Mouse (Mus musculus) right cerebral cortex, adult 2 months (tissue): ENCODE results near the gene Ptpn1.

Source experiments
- DNase-seq, 2 experiments: peaks; one replicate each; pipeline ENCODE4 v3.0.0; 2021 to 2022; ENCODE audit warnings: low spot score in 2 of 2

Gene Ptpn1

GRCm38 (mm10) chr2:167931985-167932726 is at the start of gene Ptpn1:
TSS of gene Ptpn1 (plus strand) at chr2:167932057.
- DNase-seq: peak; percentile 97 to 98

GRCm38 (mm10) chr2:167886485-167886884 is 45.4 kb upstream of the Ptpn1 start:
- DNase-seq: no peak

- no peak for DNase-seq
These were observed 44.1 kb upstream of the Ptpn1 start for GRCm38 (mm10) chr2:167887516-167888347.

GRCm38 (mm10) chr2:167888834-167889233 is 43.0 kb upstream of the Ptpn1 start:
- DNase-seq: no peak

GRCm38 (mm10) chr2:167889886-167890285 is 42.0 kb upstream of the Ptpn1 start:
- DNase-seq: no peak

- peak; percentile 27 to 53 for DNase-seq
These were observed 39.9 kb upstream of the Ptpn1 start for GRCm38 (mm10) chr2:167891908-167892307.

GRCm38 (mm10) chr2:167893680-167894079 is 38.2 kb upstream of the Ptpn1 start:
- DNase-seq: no peak

- peak; percentile 87 to 88 for DNase-seq
These were observed 36.9 kb upstream of the Ptpn1 start for GRCm38 (mm10) chr2:167894948-167895372.

- peak; percentile 16 to 26 for DNase-seq
These were observed 34.0 kb upstream of the Ptpn1 start for GRCm38 (mm10) chr2:167897896-167898295.

GRCm38 (mm10) chr2:167899989-167900421 is 31.9 kb upstream of the Ptpn1 start:
- no peak for DNase-seq

GRCm38 (mm10) chr2:167902116-167902703 is 29.6 kb upstream of the Ptpn1 start:
- no peak for DNase-seq

GRCm38 (mm10) chr2:167903242-167903952 is 28.5 kb upstream of the Ptpn1 start:
- DNase-seq: no peak

GRCm38 (mm10) chr2:167904621-167905367 is 27.1 kb upstream of the Ptpn1 start:
- no peak for DNase-seq

GRCm38 (mm10) chr2:167905561-167905960 is 26.3 kb upstream of the Ptpn1 start:
- DNase-seq: no peak

- DNase-seq: no peak
These were observed 25.1 kb upstream of the Ptpn1 start for GRCm38 (mm10) chr2:167906729-167907128.

GRCm38 (mm10) chr2:167909531-167910177 is 22.2 kb upstream of the Ptpn1 start:
- no peak for DNase-seq

- DNase-seq: no peak
These were observed 21.7 kb upstream of the Ptpn1 start for GRCm38 (mm10) chr2:167910178-167910540.

- no peak for DNase-seq
These were observed 20.3 kb upstream of the Ptpn1 start for GRCm38 (mm10) chr2:167911511-167911910.

- DNase-seq: no peak
These were observed 12.8 kb upstream of the Ptpn1 start for GRCm38 (mm10) chr2:167919081-167919480.

GRCm38 (mm10) chr2:167920041-167920440 is 11.8 kb upstream of the Ptpn1 start:
- DNase-seq: no peak
